Mouse (Mus musculus) cortical plate, adult 2 months (tissue): ENCODE data around the gene Asb18.

Experiments used
- CTCF ChIP-seq: fragments of 200-500 bp; IDR thresholded peaks from 2 replicates; pipeline ENCODE4 v1.5.1; 2011; ENCODE audit warnings: mild to moderate bottlenecking, control low read depth, low read length; ENCODE audit not compliant: insufficient read depth; ENCODE audit errors: extremely low read depth
- POLR2A ChIP-seq: fragments of 200-500 bp; IDR thresholded peaks from 2 replicates; pipeline ENCODE4 v1.6.1; 2011; ENCODE audit warnings: mild to moderate bottlenecking, low read length, control low read depth; ENCODE audit not compliant: insufficient read depth; ENCODE audit errors: extremely low read depth

- no peak for TF ChIP-seq CTCF
- no peak for TF ChIP-seq POLR2A
These were observed 112.2 kb downstream of the Asb18 start for GRCm38 (mm10) chr1:89902236-89902635.
